In genomic region chr6:149040099-149040498, GRCm38 (mm10) we compare ENCODE assay signal across 30 mouse cellular contexts.
DNase-seq lines count a peak whose midpoint lies in the region; ATAC-seq and TF ChIP-seq lines count a peak whose summit lies in the region.
"Had no signal": no experiment of that assay in that cellular context is flagged by ENCODE, and none has a peak within 500 bp of the region (broad histone marks: within the 10 kb centered on the region; RNA-seq: fewer than 3 reads in every experiment).

No protein-coding gene starts in this region.

- no peak overlapping the region for H3K27ac ChIP-seq in CH12.LX (ENCODE audit: insufficient read depth, low read depth)
- H3K27ac ChIP-seq in cerebellum, adult 2 months (ENCODE audit: insufficient read depth, low read length), result no peak overlapping the region
- H3K27ac ChIP-seq: forebrain, embryonic 13.5 days; hindbrain, embryonic 13.5 days; layer of hippocampus, adult 2 months; liver, embryonic 12.5 days; neural tube, embryonic 15.5 days; stomach, embryonic 15.5 days had no signal

- no peaks in the 10 kb centered on the region for H3K36me3 ChIP-seq in CH12.LX (replicated peaks in 1 of 2; ENCODE audit: control insufficient read depth in 1 of 2, insufficient read depth in 1 of 2, low read length in 1 of 2)
- H3K36me3 ChIP-seq: G1E; liver, embryonic 12.5 days had no signal

- TF ChIP-seq POLR2A in CH12.LX (IDR thresholded peaks at IDR 0.05; ENCODE audit: low read depth, low read length), result no peak; the same call in 1 of the 2 replicates
- TF ChIP-seq POLR2A in cerebellum, adult 2 months (IDR thresholded peaks at IDR 0.05; ENCODE audit: borderline replicate concordance, insufficient read depth, low read length), result no peak

- dilution Hi-C loops in CH12.LX (cut with MboI; ENCODE audit: extremely low pct_ligation_motif_present, extremely low pct_unique_long_range_greater_than_20kb, low sequenced_read_pairs), result no loop called here

- H3K79me2 ChIP-seq in CH12.LX (replicated peaks; ENCODE audit: control insufficient read depth, extremely low read depth, insufficient read depth, poor library complexity, severe bottlenecking), result no peaks in the 10 kb centered on the region

- no peak for TF ChIP-seq CTCF in CH12.LX (conservative IDR thresholded peaks at IDR 0.05 in 1 of 2, IDR thresholded peaks at IDR 0.05 in 1 of 2; ENCODE audit: low read depth in 2 of 2, low read length in 2 of 2)
- TF ChIP-seq CTCF in cerebellum, adult 2 months (IDR thresholded peaks at IDR 0.05; ENCODE audit: borderline replicate concordance, insufficient read depth, low read depth, low read length), result no peak

- H3K9me3 ChIP-seq in CH12.LX (replicated peaks; ENCODE audit: low read length), result no peaks in the 10 kb centered on the region
- H3K9me3 ChIP-seq: forebrain, embryonic 13.5 days; G1E; hindbrain, embryonic 13.5 days; liver, embryonic 12.5 days; neural tube, embryonic 15.5 days; stomach, embryonic 15.5 days had no signal

- in situ Hi-C loops in CH12.LX (cut with MboI; ENCODE audit: low pct_ligation_motif_present, low pct_unique_long_range_greater_than_20kb, low sequenced_read_pairs), result no loop called here

- peak; percentile 57; the same call in 1 of the 2 replicates for TF ChIP-seq EP300 in CH12.LX (IDR thresholded peaks at IDR 0.05; ENCODE audit: low read length)

- peaks cover 0 to 8% of the 10 kb centered on the region in 2 experiments; a peak in 2 of 4 replicates for H3K4me1 ChIP-seq in CH12.LX (ENCODE audit: control insufficient read depth in 1 of 2, insufficient read depth in 2 of 2)
- H3K4me1 ChIP-seq in cerebellum, adult 2 months (ENCODE audit: control insufficient read depth, insufficient read depth, low read length), result no peaks in the 10 kb centered on the region
- H3K4me1 ChIP-seq: forebrain, embryonic 13.5 days; hindbrain, embryonic 13.5 days; liver, embryonic 12.5 days; neural tube, embryonic 15.5 days; stomach, embryonic 15.5 days had no signal

- peak overlapping the region; percentile 41 to 50 (median 42) for H3K4me3 ChIP-seq in CH12.LX (replicated peaks in 1 of 3; ENCODE audit: low read depth in 2 of 3, low read length in 2 of 3, poor library complexity in 1 of 3)
- no peak overlapping the region for H3K4me3 ChIP-seq in cerebellum, adult 2 months (replicated peaks; ENCODE audit: insufficient read depth, low read depth, low read length)
- H3K4me3 ChIP-seq: forebrain, embryonic 13.5 days; hindbrain, embryonic 13.5 days; layer of hippocampus, adult 2 months; liver, embryonic 12.5 days; neural tube, embryonic 15.5 days; stomach, embryonic 15.5 days had no signal

- no peak for TF ChIP-seq RAD21 in CH12.LX (IDR thresholded peaks at IDR 0.05; ENCODE audit: low read depth, low read length)

- peak; percentile 51; the same call in 1 of the 2 replicates for ATAC-seq in neutrophil, adult 5-6 weeks (ENCODE audit: extremely low read depth, insufficient number of reproducible peaks, low FRiP score, poor library complexity, severe bottlenecking)
- ATAC-seq: forebrain, embryonic 13.5 days; liver, embryonic 12.5 days; liver, postnatal 0 days had no signal

- 90% methylated on average over 4 of the region's 4 CpGs for WGBS in cerebellum, adult 2 months

- peak; percentile 81 for DNase-seq in A20 (ENCODE audit: low read depth, low spot score)
- DNase-seq in CH12.LX (ENCODE audit: extremely low read depth), result peak; percentile 44
- peak; percentile 38 for DNase-seq in induced T-regulatory cell, adult 2 months (ENCODE audit: low read depth)
- no peak for DNase-seq in cerebellum, postnatal 10 days
- no peak for DNase-seq in cerebellum, adult 2 months
- no peak for DNase-seq in lung, postnatal 10 days
- DNase-seq: adrenal gland, postnatal 10 days; cerebellum, adult 11-12 months; cerebellum, postnatal 14 days; gastrocnemius, postnatal 14 days; heart, adult 11 months; heart, postnatal 4 days; kidney, adult 11 months; kidney, postnatal 25 days; left cerebral cortex, postnatal 4 days; liver, postnatal 0 days; lung, postnatal 4 days; midbrain, embryonic 14.5 days; right cerebral cortex, adult 18-20 months; right cerebral cortex, postnatal 4 days; thymus, postnatal 14 days had no signal

- H3K4me2 ChIP-seq in CH12.LX (ENCODE audit: insufficient read depth, low read depth, poor library complexity, severe bottlenecking), result peak overlapping the region; percentile 71; the same call in 1 of the 2 replicates
- H3K4me2 ChIP-seq: forebrain, embryonic 13.5 days; heart, embryonic 11.5 days; hindbrain, embryonic 13.5 days; liver, embryonic 12.5 days; neural tube, embryonic 15.5 days; stomach, embryonic 15.5 days had no signal

- H3K9ac ChIP-seq in CH12.LX (ENCODE audit: insufficient read depth, low read depth), result peak overlapping the region; percentile 85
- H3K9ac ChIP-seq: forebrain, embryonic 13.5 days; hindbrain, embryonic 13.5 days; liver, embryonic 12.5 days; liver, postnatal 0 days; neural tube, embryonic 15.5 days; stomach, embryonic 15.5 days had no signal

- no peaks in the 10 kb centered on the region for H3K27me3 ChIP-seq in CH12.LX (replicated peaks)
- no peaks in the 10 kb centered on the region for H3K27me3 ChIP-seq in cerebellum, adult 2 months (ENCODE audit: control insufficient read depth, insufficient read depth, low read length)
- H3K27me3 ChIP-seq: forebrain, embryonic 13.5 days; hindbrain, embryonic 13.5 days; liver, embryonic 12.5 days; neural tube, embryonic 15.5 days; stomach, embryonic 15.5 days had no signal

TF ChIP-seq in CH12.LX, 34 proteins besides CTCF, POLR2A, EP300 and RAD21:
- TF ChIP-seq ETS1 (conservative IDR thresholded peaks at IDR 0.05; ENCODE audit: low read depth, low read length) (0 out of 2 replicates have a peak, but pooled peaks have one; percentile 26), USF1 (IDR thresholded peaks at IDR 0.05; ENCODE audit: low read depth, low read length) (no peak), IRF4 (IDR thresholded peaks at IDR 0.05; ENCODE audit: low read depth, low read length) (peak; percentile 47), MEF2A (IDR thresholded peaks at IDR 0.05; ENCODE audit: borderline replicate concordance, low read depth, low read length) (0 out of 2 replicates have a peak, but pooled peaks have one; percentile 26), SIN3A (IDR thresholded peaks at IDR 0.05; ENCODE audit: low read length) (peak; percentile 61; the same call in 1 of the 2 replicates), PAX5 (IDR thresholded peaks at IDR 0.05; ENCODE audit: low read length) (no peak), ELF1 (IDR thresholded peaks at IDR 0.05; ENCODE audit: low read depth, low read length) (peak; percentile 54; the same call in 1 of the 2 replicates), TBP (conservative IDR thresholded peaks at IDR 0.05; ENCODE audit: low read depth, low read length) (0 out of 2 replicates have a peak, but pooled peaks have one; percentile 31)

Comparison
In these comparisons a context has a peak if more than half of its experiments do, and no peak if none do; other contexts are left out.
1. DNase-seq: peak in A20 (single experiment), CH12.LX (single experiment) and induced T-regulatory cell, adult 2 months (single experiment); none in cerebellum, postnatal 10 days (0 of 2), cerebellum, adult 2 months (0 of 2) and lung, postnatal 10 days (single experiment).